Mouse (Mus musculus): ENCODE measurements around the gene Btbd9.

GRCm38 (mm10) chr17:30239458-30239857, 336.8 kb downstream of the Btbd9 start:
- TF ChIP-seq CTCF (IDR thresholded peaks at IDR 0.05; ENCODE audit: control insufficient read depth, insufficient read depth, insufficient read length) (no peak), MYOD1 (IDR thresholded peaks at IDR 0.05; ENCODE audit: control insufficient read depth, insufficient read length, low read depth) (no peak), CEBPB (IDR thresholded peaks at IDR 0.05; ENCODE audit: low read depth) (no peak), USF1 (IDR thresholded peaks at IDR 0.05; ENCODE audit: low read depth) (no peak), MAX (IDR thresholded peaks at IDR 0.05) (no peak)

Data from C2C12 (cell line).